Mouse (Mus musculus) stomach, postnatal 0 days (tissue): Measurements from ENCODE around the gene Tbx15. TPM values are rescaled to one million over a fixed set of nuclear protein-coding genes. Genes with fewer than 3 reads are reported as not detected.

Experiments used
- ATAC-seq: fragments of 200-750 bp; cut with Nextera tagmentation; 2 replicates; pipeline ENCODE4 v1.8.0; 2017; ENCODE audit not compliant: low FRiP score, low TSS enrichment
- DNase-seq: peaks from one replicate; pipeline ENCODE4 v3.0.0-alpha.2; 2016; ENCODE audit warnings: low spot score
- H3K27ac ChIP-seq: fragments of 300-500 bp; sonication (generic); replicated peaks from 2 replicates; pipeline ENCODE4 v1.5.1; 2014; ENCODE audit warnings: mild to moderate bottlenecking, control low read depth
- H3K27me3 ChIP-seq: fragments of 300-500 bp; sonication (generic); 2 replicates; pipeline ENCODE4 v1.6.1; 2014; ENCODE audit warnings: low read length; ENCODE audit not compliant: control insufficient read depth, insufficient read depth
- H3K36me3 ChIP-seq: fragments of 300-500 bp; sonication (generic); 2 replicates; pipeline ENCODE4 v1.6.1; 2014; ENCODE audit warnings: low read length, mixed read lengths; ENCODE audit not compliant: control insufficient read depth, insufficient read depth
- H3K4me1 ChIP-seq: fragments of 300-500 bp; sonication (generic); replicated peaks from 2 replicates; pipeline ENCODE4 v1.6.1; 2014; ENCODE audit warnings: antibody characterized with exemption; ENCODE audit not compliant: control insufficient read depth, insufficient read depth
- H3K4me2 ChIP-seq: fragments of 300-500 bp; sonication (generic); replicated peaks from 2 replicates; pipeline ENCODE4 v1.6.1; 2014; ENCODE audit warnings: low read depth, mild to moderate bottlenecking, control low read depth, moderate library complexity
- H3K4me3 ChIP-seq: fragments of 300-500 bp; sonication (generic); 2 replicates; pipeline ENCODE4 v1.5.1; 2014; ENCODE audit warnings: low read depth, low read length, control low read depth
- H3K9ac ChIP-seq: fragments of 300-500 bp; sonication (generic); 2 replicates; pipeline ENCODE4 v1.6.1; 2014; ENCODE audit warnings: mild to moderate bottlenecking, low read length, control low read depth, mixed read lengths
- H3K9me3 ChIP-seq: fragments of 300-500 bp; sonication (generic); 2 replicates; pipeline ENCODE4 v1.6.1; 2016; ENCODE audit warnings: low read length; ENCODE audit not compliant: control insufficient read depth
- CTCF ChIP-seq: IDR thresholded peaks from 2 replicates; pipeline ENCODE4 v1.5.1; 2016; ENCODE audit warnings: antibody characterized with exemption, low read depth, mild to moderate bottlenecking, moderate library complexity
- EP300 ChIP-seq: optimal IDR thresholded peaks from 2 replicates; pipeline ENCODE3; 2016; ENCODE audit warnings: antibody characterized with exemption
- WGBS: fragments of 180-500 bp; shearing (Covaris S2); extraction: QIAGEN DNeasy Blood & Tissue Kit; methylation state at CpG from one replicate; pipeline ENCODE4 v1.1.7; 2014; 5-methylcytosine and 5-hydroxymethylcytosine counted together
- polyA plus RNA-seq: library from polyadenylated mRNA; unstranded; fragments of >200 nt; fragmentation: Nextera tagmentation; extraction: Ambion mirVana; gene quantifications from 2 replicates; pipeline ENCODE4 v1.2.1, GENCODE M21; 2015

Tbx15 gene
- polyA plus RNA-seq, 1 experiment from 2014 or later, result not detected

- H3K4me3 ChIP-seq, result no peak overlapping the region
These were observed 21.8 kb downstream of the Tbx15 start for GRCm38 (mm10) chr3:99261986-99262385.

GRCm38 (mm10) chr3:99263471-99263903 is 23.3 kb downstream of the Tbx15 start:
- DNase-seq (no peak), ATAC-seq (no peak)
- Histone ChIP-seq H3K27ac (no peak overlapping the region), H3K4me3 (no peak overlapping the region), H3K27me3 (peaks cover 15% of the 10 kb centered on the region), H3K36me3 (no peaks in the 10 kb centered on the region), H3K9me3 (no peaks in the 10 kb centered on the region), H3K4me1 (no peaks in the 10 kb centered on the region), H3K4me2 (no peak overlapping the region), H3K9ac (no peak overlapping the region)
- no peak for TF ChIP-seq EP300
- no peak for TF ChIP-seq CTCF
- WGBS, result 23% methylated on average over 9 of the region's 9 CpGs

More at GRCm38 (mm10) chr3:99261986-99262385, 21.8 kb downstream of the Tbx15 start:
- Histone ChIP-seq H3K27ac (no peak overlapping the region), H3K4me1 (no peaks in the 10 kb centered on the region), H3K9me3 (no peaks in the 10 kb centered on the region), H3K9ac (no peak overlapping the region), H3K36me3 (no peaks in the 10 kb centered on the region), H3K4me2 (no peak overlapping the region), H3K27me3 (peaks cover 25% of the 10 kb centered on the region)
- ATAC-seq (no peak), DNase-seq (no peak)
- TF ChIP-seq EP300, result no peak
- no peak for TF ChIP-seq CTCF
- WGBS, result 6% methylated on average over 2 of the region's 2 CpGs

GRCm38 (mm10) chr3:99264695-99265094 is 24.5 kb downstream of the Tbx15 start:
- DNase-seq, result no peak
- TF ChIP-seq EP300 (no peak), CTCF (no peak)
- H3K9me3 ChIP-seq, result no peaks in the 10 kb centered on the region
- no peak overlapping the region for H3K9ac ChIP-seq
- H3K4me3 ChIP-seq, result no peak overlapping the region
- peaks cover 13% of the 10 kb centered on the region for H3K27me3 ChIP-seq
- ATAC-seq, result no peak
- H3K36me3 ChIP-seq, result no peaks in the 10 kb centered on the region
- 26% methylated on average over 7 of the region's 7 CpGs for WGBS
- no peaks in the 10 kb centered on the region for H3K4me1 ChIP-seq
- H3K4me2 ChIP-seq, result no peak overlapping the region
- H3K27ac ChIP-seq, result no peak overlapping the region

DNA sequence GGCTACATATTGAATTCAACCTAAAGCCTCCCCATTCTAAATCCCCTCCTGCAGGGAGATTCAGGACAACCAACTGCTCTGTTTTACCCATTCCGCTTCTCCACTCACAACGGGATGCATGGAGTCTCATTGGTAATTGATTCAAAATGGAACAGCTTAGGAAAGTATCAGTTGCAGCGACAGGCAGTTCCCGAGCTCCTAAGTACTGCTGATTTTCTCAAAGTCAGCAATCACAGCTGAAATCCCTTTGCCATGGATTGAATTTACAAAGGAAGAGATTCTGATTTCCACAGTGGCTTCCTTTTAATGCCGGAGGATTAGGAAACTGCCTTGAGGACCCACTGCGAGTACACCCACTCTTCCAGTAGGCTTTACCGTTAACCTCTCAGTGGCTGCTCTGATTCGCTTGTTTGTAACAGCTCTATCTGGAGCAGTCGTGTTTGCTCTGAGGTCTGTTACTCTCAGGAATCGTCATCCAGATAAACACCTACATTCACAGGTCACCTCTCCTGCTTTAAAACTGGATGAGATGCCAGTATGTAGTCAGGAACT is 26.6 kb downstream of the Tbx15 start:
- peaks cover 6% of the 10 kb centered on the region for H3K27me3 ChIP-seq
- no peak for TF ChIP-seq EP300
- TF ChIP-seq CTCF, result no peak

DNA sequence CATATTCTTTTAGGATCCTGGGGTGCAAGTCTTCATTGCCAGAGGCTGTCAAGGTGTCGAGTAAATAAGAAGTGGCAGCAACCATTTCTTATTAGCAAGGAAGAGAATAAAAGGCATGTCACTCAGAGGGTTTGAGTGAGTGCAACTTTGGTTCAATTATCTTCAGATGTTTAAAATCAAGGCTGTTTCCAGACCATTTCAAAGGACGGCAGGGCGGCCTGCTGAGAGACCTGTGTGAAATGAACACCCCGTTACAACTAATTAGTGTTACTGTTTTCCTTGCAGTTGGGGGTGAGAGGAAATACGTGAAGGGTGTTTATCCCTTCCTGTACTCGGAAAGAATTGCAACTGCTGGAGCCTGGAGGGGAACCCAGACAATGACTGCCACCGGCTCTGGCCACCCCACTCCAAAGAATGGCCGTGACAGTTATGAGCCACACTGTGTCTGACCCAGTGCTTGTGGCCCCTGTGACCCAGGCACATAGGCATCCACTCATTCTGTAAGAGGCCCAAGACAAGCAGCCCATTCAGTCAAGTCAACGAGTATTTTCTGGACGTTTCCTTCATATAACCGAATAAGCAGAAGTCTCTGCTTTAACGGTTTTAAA is 37.9 kb downstream of the Tbx15 start:
- Histone ChIP-seq H3K9ac (no peak overlapping the region), H3K27ac (no peak overlapping the region), H3K4me1 (no peaks in the 10 kb centered on the region), H3K4me3 (no peak overlapping the region), H3K36me3 (no peaks in the 10 kb centered on the region), H3K9me3 (no peaks in the 10 kb centered on the region), H3K27me3 (no peaks in the 10 kb centered on the region), H3K4me2 (no peak overlapping the region)
- 50% methylated on average over 12 of the region's 12 CpGs for WGBS
- DNase-seq (no peak), ATAC-seq (no peak)
- TF ChIP-seq EP300 (no peak), CTCF (no peak)

More for the DNA sequence above, 26.6 kb downstream of the Tbx15 start:
- ATAC-seq (no peak), DNase-seq (no peak)
- 49% methylated on average over 10 of the region's 10 CpGs for WGBS
- no peaks in the 10 kb centered on the region for H3K9me3 ChIP-seq
- no peaks in the 10 kb centered on the region for H3K36me3 ChIP-seq
- H3K4me2 ChIP-seq, result no peak overlapping the region
- H3K4me3 ChIP-seq, result no peak overlapping the region
- H3K27ac ChIP-seq, result no peak overlapping the region
- no peak overlapping the region for H3K9ac ChIP-seq
- H3K4me1 ChIP-seq, result no peaks in the 10 kb centered on the region

- no peak for ATAC-seq
- DNase-seq, result no peak
- Histone ChIP-seq H3K4me3 (no peak overlapping the region), H3K36me3 (no peaks in the 10 kb centered on the region), H3K27me3 (no peaks in the 10 kb centered on the region), H3K4me1 (no peaks in the 10 kb centered on the region), H3K27ac (no peak overlapping the region), H3K9ac (no peak overlapping the region), H3K9me3 (no peaks in the 10 kb centered on the region), H3K4me2 (no peak overlapping the region)
- 74% methylated on average over 3 of the region's 3 CpGs for WGBS
- TF ChIP-seq CTCF, result no peak
These were observed 39.5 kb downstream of the Tbx15 start for GRCm38 (mm10) chr3:99279718-99280117.
